Comparison of ENCODE assay signal across 9 mouse cellular contexts in the genomic region with DNA sequence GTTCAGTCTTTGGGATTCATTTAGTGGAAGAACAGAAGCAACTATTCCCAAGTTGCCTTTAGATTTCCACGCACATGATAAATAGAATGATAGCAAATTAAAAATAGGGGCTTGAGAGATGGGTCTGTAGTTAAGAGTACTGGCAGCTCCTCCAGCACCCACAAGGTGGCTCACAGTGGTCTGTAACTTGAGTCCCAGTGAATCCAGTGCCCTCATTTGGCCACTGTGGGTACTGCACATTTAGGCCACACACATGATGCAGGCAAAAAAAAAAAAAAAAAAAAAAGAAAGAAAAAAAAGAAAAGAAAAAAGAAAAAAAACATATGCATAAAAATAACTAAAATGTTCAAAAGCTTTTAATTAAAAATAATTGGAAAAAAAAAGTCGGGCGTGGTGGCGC. TPM values are rescaled to one million over a fixed set of nuclear protein-coding genes. Genes with fewer than 3 reads are reported as not detected.
DNase-seq lines count a peak whose midpoint lies in the region; ATAC-seq and TF ChIP-seq lines count a peak whose summit lies in the region.
"Had no signal": no experiment of that assay in that cellular context is flagged by ENCODE, and none has a peak within 500 bp of the region (broad histone marks: within the 10 kb centered on the region; RNA-seq: fewer than 3 reads in every experiment).

No protein-coding gene starts in this region.

- peaks cover 24% of the 10 kb centered on the region for H3K27me3 ChIP-seq in liver, embryonic 12.5 days (replicated peaks)
- H3K27me3 ChIP-seq: hindbrain, embryonic 15.5 days had no signal

- DNase-seq in 3T3-L1 (ENCODE audit: low read depth, low spot score) = peak; percentile 99
- peak; percentile 93 for DNase-seq in ES-E14 (ENCODE audit: low read depth, low spot score)
- DNase-seq in cerebellum, adult 18-20 months = peak; percentile 95 to 97
- peak; percentile 85 to 90 for DNase-seq in frontal cortex, postnatal 10 days (ENCODE audit: low spot score in 2 of 2)
- peak; percentile 96 for DNase-seq in kidney, postnatal 10 days
- peak; percentile 86 for DNase-seq in ovary, postnatal 36 days (ENCODE audit: low spot score)
- peak; percentile 94 for DNase-seq in thymus, postnatal 14 days

- no peak overlapping the region for H3K4me3 ChIP-seq in ES-E14 (ENCODE audit: insufficient read depth in 1 of 2, low read depth in 1 of 2, low read length in 2 of 2, poor library complexity in 1 of 2, severe bottlenecking in 1 of 2)
- no peak overlapping the region for H3K4me3 ChIP-seq in liver, embryonic 12.5 days
- H3K4me3 ChIP-seq: hindbrain, embryonic 15.5 days had no signal

- 17% methylated on average over 4 of the region's 4 CpGs for WGBS in liver, embryonic 12.5 days (ENCODE audit: insufficient replicate concordance)

- H3K9ac ChIP-seq in ES-E14 (ENCODE audit: insufficient read depth, low read depth, low read length, poor library complexity, severe bottlenecking) = no peak overlapping the region
- no peak overlapping the region for H3K9ac ChIP-seq in liver, embryonic 12.5 days
- H3K9ac ChIP-seq: hindbrain, embryonic 15.5 days had no signal

- no peak overlapping the region for H3K4me2 ChIP-seq in liver, embryonic 12.5 days
- H3K4me2 ChIP-seq: hindbrain, embryonic 15.5 days had no signal

- H3K27ac ChIP-seq in ES-E14 (ENCODE audit: insufficient read depth, low read depth, low read length, poor library complexity, severe bottlenecking) = no peak overlapping the region
- H3K27ac ChIP-seq in liver, embryonic 12.5 days = peak overlapping the region; percentile 90
- H3K27ac ChIP-seq: hindbrain, embryonic 15.5 days had no signal

- H3K4me1 ChIP-seq in ES-E14 (ENCODE audit: control insufficient read depth in 2 of 2, insufficient read depth in 2 of 2, low read length in 2 of 2, poor library complexity in 1 of 2) = peaks cover 6 to 12% of the 10 kb centered on the region in 2 experiments
- H3K4me1 ChIP-seq in liver, embryonic 12.5 days = peaks cover 60% of the 10 kb centered on the region

- H3K36me3 ChIP-seq in ES-E14 (ENCODE audit: control insufficient read depth, insufficient read depth, low read length, poor library complexity, severe bottlenecking) = no peaks in the 10 kb centered on the region
- no peaks in the 10 kb centered on the region for H3K36me3 ChIP-seq in liver, embryonic 12.5 days
- H3K36me3 ChIP-seq: hindbrain, embryonic 15.5 days had no signal

- H3K9me3 ChIP-seq in ES-E14 (ENCODE audit: control insufficient read depth, insufficient read depth, low read depth, low read length) = no peaks in the 10 kb centered on the region
- 0 out of 2 replicates have a peak, but pooled peaks cover 5% of the 10 kb centered on the region for H3K9me3 ChIP-seq in liver, embryonic 12.5 days (replicated peaks)
- H3K9me3 ChIP-seq: hindbrain, embryonic 15.5 days had no signal

- in situ Hi-C loops in ES-E14 (cut with MboI; ENCODE audit: low sequenced_read_pairs in 2 of 2, unreplicated experiment in 2 of 2) = no loop called here

- ATAC-seq in liver, embryonic 12.5 days = no peak

TF ChIP-seq in ES-E14, 5 proteins besides CTCF, POLR2A, EP300 and RAD21:
- peak; percentile 98 for TF ChIP-seq ZNF384 (IDR thresholded peaks at IDR 0.05; ENCODE audit: low read depth, low read length)
- TF ChIP-seq HCFC1 (IDR thresholded peaks at IDR 0.05; ENCODE audit: borderline replicate concordance, insufficient read depth, low read length) = peak; percentile 67; the same call in 1 of the 2 replicates
- 0 out of 2 replicates have a peak, but pooled peaks have one; percentile 4 for TF ChIP-seq MAFK (IDR thresholded peaks at IDR 0.05; ENCODE audit: insufficient read depth, low read depth, low read length)
- TF ChIP-seq CHD2 (IDR thresholded peaks at IDR 0.05; ENCODE audit: low read depth, low read length) = no peak
- peak; percentile 25; the same call in 1 of the 2 replicates for TF ChIP-seq ZC3H11A (IDR thresholded peaks at IDR 0.05; ENCODE audit: borderline replicate concordance, low read depth, low read length)

RNA-seq across cellular contexts. Expression of a gene that starts 2.5 kb away (rescaled TPM):
- 78.8 and 105 TPM in 2 replicates for total RNA-seq in ES-E14 (2012; rRNA removed)
- 20.4 and 21.9 TPM in 2 replicates for polyA plus RNA-seq in liver, embryonic 12.5 days (2016; fragmentation: Nextera tagmentation; extraction: Ambion mirVana)

RNA-seq across cellular contexts. Expression of a gene that starts 3.0 kb away (rescaled TPM):
- total RNA-seq in ES-E14 (2012; rRNA removed) = 1,661 and 1,803 TPM in 2 replicates
- polyA plus RNA-seq in liver, embryonic 12.5 days (2016; fragmentation: Nextera tagmentation; extraction: Ambion mirVana) = 912 and 924 TPM in 2 replicates

RNA-seq across cellular contexts. Expression of a gene that starts 44.3 kb away (rescaled TPM):
- total RNA-seq in ES-E14 (2012; rRNA removed) = 16.6 and 24.3 TPM in 2 replicates
- 18.5 and 18.9 TPM in 2 replicates for polyA plus RNA-seq in liver, embryonic 12.5 days (2016; fragmentation: Nextera tagmentation; extraction: Ambion mirVana)
